Mouse (Mus musculus) MEL-GATA-1-ER (cell line): ENCODE measurements around the gene P3h3.
"Not testable (repeated sequence)": the region's sequence is repeated elsewhere in the genome, so short reads cannot be mapped to it uniquely, and the experiment has no call there.

Source experiments
- DNase-seq: peaks from one replicate; pipeline ENCODE4 v3.0.0-alpha.2; 2012; ENCODE audit warnings: low read depth; ENCODE audit errors: extremely low read depth

The P3h3 gene

GRCm38 (mm10) chr6:124856916-124857839 is at the start of gene P3h3:
Gene P3h3 (minus strand): TSS chr6:124857752.
- peak; percentile 44 for DNase-seq

GRCm38 (mm10) chr6:124904991-124905860 is 47.7 kb upstream of the P3h3 start:
- no peak for DNase-seq

- DNase-seq: peak; percentile 75
These were observed 46.8 kb upstream of the P3h3 start for GRCm38 (mm10) chr6:124904161-124904981.

GRCm38 (mm10) chr6:124903580-124904151 is 46.1 kb upstream of the P3h3 start:
- peak; percentile 67 for DNase-seq

- no peak for DNase-seq
These were observed 44.3 kb upstream of the P3h3 start for GRCm38 (mm10) chr6:124901851-124902250.

- no peak for DNase-seq
These were observed 43.4 kb upstream of the P3h3 start for GRCm38 (mm10) chr6:124900801-124901480.

- DNase-seq: no peak
These were observed 42.7 kb upstream of the P3h3 start for GRCm38 (mm10) chr6:124900056-124900800.

GRCm38 (mm10) chr6:124898359-124898758 is 40.8 kb upstream of the P3h3 start:
- DNase-seq: no peak

GRCm38 (mm10) chr6:124894113-124894512 is 36.6 kb upstream of the P3h3 start:
- not testable (repeated sequence) for DNase-seq

- no peak for DNase-seq
These were observed 33.4 kb upstream of the P3h3 start for GRCm38 (mm10) chr6:124890997-124891396.

GRCm38 (mm10) chr6:124888555-124889125 is 31.1 kb upstream of the P3h3 start:
- no peak for DNase-seq

GRCm38 (mm10) chr6:124887986-124888385 is 30.4 kb upstream of the P3h3 start, which contains the start of gene Cd4:
Gene Cd4 (minus strand): TSS chr6:124888221.
- DNase-seq: no peak

- no peak for DNase-seq
These were observed 28.4 kb upstream of the P3h3 start for GRCm38 (mm10) chr6:124885956-124886381.

- DNase-seq: no peak
These were observed 27.4 kb upstream of the P3h3 start for GRCm38 (mm10) chr6:124884714-124885500.

- no peak for DNase-seq
These were observed 25.8 kb upstream of the P3h3 start for GRCm38 (mm10) chr6:124883351-124883750.

- no peak for DNase-seq
These were observed 24.3 kb upstream of the P3h3 start for GRCm38 (mm10) chr6:124881821-124882220.

- DNase-seq: no peak
These were observed 21.8 kb upstream of the P3h3 start for GRCm38 (mm10) chr6:124879390-124879789.

GRCm38 (mm10) chr6:124874348-124874747 is 16.8 kb upstream of the P3h3 start:
- DNase-seq: no peak
